Mouse (Mus musculus) forebrain, embryonic 14.5 days (tissue): ENCODE measurements around the gene Acp5. TPM values are rescaled to one million over a fixed set of nuclear protein-coding genes. Genes with fewer than 3 reads are reported as not detected.

ENCODE experiments used
- ATAC-seq: fragments of 200-750 bp; cut with Nextera tagmentation; 2 replicates; pipeline ENCODE4 v1.8.0; 2017; ENCODE audit warnings: mild to moderate bottlenecking, moderate library complexity
- DNase-seq: peaks from one replicate; pipeline ENCODE4 v3.0.0-alpha.2; 2015; ENCODE audit warnings: low spot score
- H3K27ac ChIP-seq: fragments of 300-500 bp; sonication (generic); 2 replicates; pipeline ENCODE4 v1.5.1; 2014; ENCODE audit warnings: low read depth, mild to moderate bottlenecking, control low read depth, low read length, moderate library complexity
- H3K27me3 ChIP-seq: fragments of 300-500 bp; sonication (generic); replicated peaks from 2 replicates; pipeline ENCODE4 v1.6.1; 2014; ENCODE audit warnings: low read length, control low read depth, mixed read lengths; ENCODE audit not compliant: control insufficient read depth, insufficient read depth
- H3K36me3 ChIP-seq: fragments of 300-500 bp; sonication (generic); 2 replicates; pipeline ENCODE4 v1.6.1; 2014; ENCODE audit warnings: low read length, control low read depth; ENCODE audit not compliant: control insufficient read depth, insufficient read depth
- H3K4me1 ChIP-seq: fragments of 300-500 bp; sonication (generic); 2 replicates; pipeline ENCODE4 v1.6.1; 2014; ENCODE audit warnings: antibody characterized with exemption, low read length, control low read depth; ENCODE audit not compliant: control insufficient read depth, insufficient read depth
- H3K4me2 ChIP-seq: fragments of 300-500 bp; sonication (generic); 2 replicates; pipeline ENCODE4 v1.6.1; 2014; ENCODE audit warnings: mild to moderate bottlenecking, control low read depth, low read length
- H3K4me3 ChIP-seq: fragments of 300-500 bp; sonication (generic); 2 replicates; pipeline ENCODE4 v1.5.1; 2014; ENCODE audit warnings: low read depth, low read length, control low read depth
- H3K9ac ChIP-seq: fragments of 300-500 bp; sonication (generic); 2 replicates; pipeline ENCODE4 v1.6.1; 2014; ENCODE audit warnings: mild to moderate bottlenecking, low read length, control low read depth, moderate library complexity
- H3K9me3 ChIP-seq: fragments of 300-500 bp; sonication (generic); replicated peaks from 2 replicates; pipeline ENCODE4 v1.6.1; 2016; ENCODE audit warnings: low read length, control low read depth, mixed read lengths; ENCODE audit not compliant: control insufficient read depth
- WGBS: fragments of 180-500 bp; shearing (Covaris S2); extraction: QIAGEN DNeasy Blood & Tissue Kit; methylation state at CpG from one replicate; pipeline ENCODE4 v1.1.7; 2014; 5-methylcytosine and 5-hydroxymethylcytosine counted together
- polyA plus RNA-seq: library from polyadenylated mRNA; unstranded; fragments of >200 nt; fragmentation: Nextera tagmentation; extraction: Ambion mirVana; gene quantifications from 2 replicates; pipeline ENCODE4 v1.2.1, GENCODE M21; 2014

Gene Acp5
- polyA plus RNA-seq, 1 experiment from 2014 or later, result 0.38 TPM

GRCm38 (mm10) chr9:22134246-22134890 lies 1.1 kb downstream of the Acp5 start:
- Histone ChIP-seq H3K9ac (no peak overlapping the region), H3K27me3 (peaks cover 15% of the 10 kb centered on the region; the same call in 1 of the 2 replicates), H3K36me3 (no peaks in the 10 kb centered on the region), H3K9me3 (no peaks in the 10 kb centered on the region), H3K4me2 (no peak overlapping the region), H3K4me3 (no peak overlapping the region), H3K4me1 (no peaks in the 10 kb centered on the region), H3K27ac (no peak overlapping the region)
- 91% methylated on average over 7 of the region's 7 CpGs for WGBS
- ATAC-seq (no peak), DNase-seq (no peak)

GRCm38 (mm10) chr9:22132220-22132619 lies 3.3 kb downstream of the Acp5 start:
- Histone ChIP-seq H3K27me3 (peaks cover 15% of the 10 kb centered on the region; the same call in 1 of the 2 replicates), H3K4me3 (no peak overlapping the region), H3K36me3 (no peaks in the 10 kb centered on the region), H3K4me2 (no peak overlapping the region; the same call in 1 of the 2 replicates), H3K9me3 (no peaks in the 10 kb centered on the region), H3K4me1 (no peaks in the 10 kb centered on the region), H3K27ac (no peak overlapping the region), H3K9ac (no peak overlapping the region)
- no peak for ATAC-seq
- 56% methylated on average over 11 of the region's 11 CpGs for WGBS
- DNase-seq, result no peak

GRCm38 (mm10) chr9:22131226-22131981 lies 4.1 kb downstream of the Acp5 start:
- H3K27me3 ChIP-seq, result peaks cover 15% of the 10 kb centered on the region; the same call in 1 of the 2 replicates
- peak overlapping the region; percentile 23; the same call in 1 of the 2 replicates for H3K4me2 ChIP-seq
- no peak overlapping the region for H3K4me3 ChIP-seq
- H3K9ac ChIP-seq, result no peak overlapping the region
- ATAC-seq, result no peak
- no peak for DNase-seq
- H3K36me3 ChIP-seq, result no peaks in the 10 kb centered on the region
- no peaks in the 10 kb centered on the region for H3K4me1 ChIP-seq
- no peak overlapping the region for H3K27ac ChIP-seq
- H3K9me3 ChIP-seq, result no peaks in the 10 kb centered on the region
- 2% methylated on average over 35 of the region's 35 CpGs for WGBS

- Histone ChIP-seq H3K27ac (no peak overlapping the region), H3K4me1 (no peaks in the 10 kb centered on the region), H3K9ac (no peak overlapping the region), H3K9me3 (no peaks in the 10 kb centered on the region), H3K4me3 (no peak overlapping the region), H3K4me2 (no peak overlapping the region), H3K36me3 (no peaks in the 10 kb centered on the region), H3K27me3 (0 out of 2 replicates have a peak, but pooled peaks cover under 1% of the 10 kb centered on the region)
- no peak for DNase-seq
- ATAC-seq, result no peak
- WGBS, result 93% methylated on average over 15 of the region's 15 CpGs
Observed at GRCm38 (mm10) chr9:22125246-22126027, 10.1 kb downstream of the Acp5 start.

GRCm38 (mm10) chr9:22124169-22124568 lies 11.3 kb downstream of the Acp5 start:
- Histone ChIP-seq H3K4me2 (no peak overlapping the region), H3K27me3 (no peaks in the 10 kb centered on the region), H3K9ac (no peak overlapping the region), H3K4me1 (no peaks in the 10 kb centered on the region), H3K4me3 (no peak overlapping the region), H3K36me3 (no peaks in the 10 kb centered on the region), H3K9me3 (no peaks in the 10 kb centered on the region), H3K27ac (no peak overlapping the region)
- DNase-seq (no peak), ATAC-seq (no peak)
- WGBS, result 89% methylated on average over 3 of the region's 3 CpGs

GRCm38 (mm10) chr9:22123069-22123609 lies 12.4 kb downstream of the Acp5 start:
- Histone ChIP-seq H3K27me3 (no peaks in the 10 kb centered on the region), H3K4me3 (no peak overlapping the region), H3K9me3 (no peaks in the 10 kb centered on the region), H3K36me3 (no peaks in the 10 kb centered on the region), H3K27ac (no peak overlapping the region), H3K9ac (no peak overlapping the region), H3K4me1 (no peaks in the 10 kb centered on the region), H3K4me2 (no peak overlapping the region)
- 88% methylated on average over 7 of the region's 7 CpGs for WGBS
- no peak for DNase-seq
- ATAC-seq, result no peak

GRCm38 (mm10) chr9:22122005-22122404 lies 13.5 kb downstream of the Acp5 start:
- no peaks in the 10 kb centered on the region for H3K9me3 ChIP-seq
- H3K9ac ChIP-seq, result no peak overlapping the region
- 83% methylated on average over 3 of the region's 3 CpGs for WGBS
- DNase-seq (no peak), ATAC-seq (no peak)
- H3K4me2 ChIP-seq, result no peak overlapping the region
- peaks cover 4% of the 10 kb centered on the region; the same call in 1 of the 2 replicates for H3K4me1 ChIP-seq
- H3K27ac ChIP-seq, result no peak overlapping the region
- no peak overlapping the region for H3K4me3 ChIP-seq
- no peaks in the 10 kb centered on the region for H3K36me3 ChIP-seq
- H3K27me3 ChIP-seq, result no peaks in the 10 kb centered on the region

- Histone ChIP-seq H3K9ac (no peak overlapping the region), H3K36me3 (no peaks in the 10 kb centered on the region), H3K27ac (no peak overlapping the region), H3K4me3 (no peak overlapping the region), H3K4me2 (no peak overlapping the region), H3K27me3 (no peaks in the 10 kb centered on the region), H3K9me3 (no peaks in the 10 kb centered on the region), H3K4me1 (peaks cover 4% of the 10 kb centered on the region; the same call in 1 of the 2 replicates)
- ATAC-seq (no peak), DNase-seq (no peak)
Observed at GRCm38 (mm10) chr9:22121545-22121944, 14.0 kb downstream of the Acp5 start.
